Mouse (Mus musculus) kidney, adult 8-10 months (tissue): Measurements from ENCODE around the gene Afap1l2.

Experiments used
- DNase-seq, 2 experiments: peaks; one replicate each; pipeline ENCODE4 v3.0.0; 2022

The Afap1l2 gene

DNA sequence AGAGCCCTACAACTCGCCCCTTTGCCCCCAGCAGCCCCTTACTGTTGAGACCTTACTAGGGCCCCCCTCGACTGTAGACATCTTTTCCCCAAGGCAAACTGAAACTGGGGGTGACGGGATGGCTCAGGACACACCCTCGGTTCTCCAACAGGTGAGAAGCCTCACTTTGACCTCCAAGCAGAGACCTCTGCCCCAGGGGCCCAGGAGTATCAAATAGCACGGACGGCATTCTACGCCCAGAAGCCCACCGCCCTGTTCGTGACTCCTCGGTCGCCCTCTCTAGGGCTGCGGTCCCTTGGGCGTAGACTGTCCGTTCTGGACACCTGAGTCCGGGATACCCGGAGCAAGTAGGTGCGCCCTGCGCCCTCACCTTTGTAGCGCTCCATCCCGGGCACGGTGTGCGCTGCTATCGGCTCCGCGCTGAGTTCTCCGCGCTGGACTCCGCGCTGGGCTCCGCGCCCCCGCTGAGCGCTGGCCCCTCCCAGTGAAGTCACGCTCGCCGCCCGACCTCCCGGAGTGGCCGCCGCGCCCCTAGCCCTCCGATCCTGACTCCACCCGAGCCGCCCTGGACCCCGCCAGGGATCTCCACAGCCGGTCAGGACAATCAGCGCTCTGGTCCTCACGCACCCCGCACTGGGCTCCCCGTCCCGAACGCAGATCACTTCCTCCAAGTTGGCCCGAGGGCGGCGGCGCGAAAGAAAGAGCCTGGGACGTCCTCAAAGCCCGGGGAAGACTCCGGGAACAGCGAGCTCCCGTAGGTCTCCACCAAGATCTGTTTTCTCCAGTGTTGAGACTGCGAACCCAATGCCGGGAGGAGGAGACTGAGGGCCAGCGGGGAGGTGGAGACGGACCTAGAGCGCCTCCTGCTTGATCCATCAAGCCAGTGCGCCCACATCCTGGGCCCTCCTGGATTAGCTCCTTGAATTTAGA, at the start of gene Afap1l2:
TSS of gene Afap1l2 (minus strand) at position 448 of the 930 bp plus-strand sequence.
- DNase-seq, result peak; percentile 74 to 84

DNA sequence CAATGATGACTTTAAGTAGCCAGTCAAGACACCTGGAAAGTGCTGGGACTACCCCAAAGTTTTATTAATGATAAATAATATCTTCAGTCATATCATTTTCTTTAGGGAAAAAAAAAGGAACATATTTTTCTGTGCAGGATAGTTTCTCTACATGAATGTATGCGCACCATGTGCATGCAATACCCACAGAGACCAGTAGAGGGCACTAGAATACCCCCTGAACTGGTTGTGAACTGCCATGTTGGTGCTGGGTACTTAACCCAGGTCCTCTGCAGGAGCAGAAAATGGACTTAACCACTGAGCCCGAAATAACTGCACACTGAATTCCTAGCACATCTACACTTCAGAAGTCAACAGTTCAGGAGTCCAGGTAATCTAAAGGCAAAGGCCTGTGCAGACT, 49.5 kb upstream of the Afap1l2 start:
- DNase-seq, result no peak

DNA sequence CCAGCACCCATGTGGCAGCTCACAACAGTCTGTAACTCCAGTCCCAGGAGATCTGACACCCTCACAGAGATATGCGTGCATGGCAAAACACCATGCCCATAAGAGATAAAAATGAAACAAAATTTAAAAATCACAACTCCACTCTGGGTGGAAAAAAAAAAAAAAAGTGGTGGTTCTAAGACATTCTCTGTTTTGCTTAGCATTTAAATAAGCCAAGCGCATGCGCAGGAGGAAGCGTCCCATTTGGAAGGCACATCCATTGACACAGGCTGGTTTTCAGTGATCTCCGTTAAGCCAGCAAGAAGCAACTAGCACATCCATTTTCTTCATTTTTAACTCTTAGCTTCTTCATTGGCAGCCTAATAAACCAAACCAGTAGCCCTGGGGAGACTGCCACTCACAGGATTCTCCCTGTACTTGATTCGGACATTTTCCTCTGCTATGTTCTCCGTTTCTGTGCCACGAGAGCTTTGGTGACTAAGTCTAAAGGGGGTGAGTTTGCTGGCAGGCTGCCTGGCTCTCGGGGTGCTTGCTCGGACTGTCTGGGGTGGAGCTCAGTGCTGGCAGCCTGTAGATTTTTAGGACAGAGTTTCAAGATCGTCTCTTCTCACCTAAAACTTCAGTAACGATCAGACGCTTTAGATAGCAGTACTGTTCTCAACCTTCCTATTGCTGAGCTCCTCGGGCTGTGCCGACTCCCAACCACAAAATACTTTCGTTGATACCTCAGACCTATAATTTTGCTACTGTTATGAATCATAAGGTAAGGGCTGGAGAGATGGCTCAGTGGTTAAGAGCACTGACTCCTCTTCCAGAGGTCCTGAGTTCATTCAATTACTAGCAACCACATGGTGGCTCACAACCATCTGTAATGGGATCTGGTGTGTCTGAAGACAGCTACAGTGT, 47.4 kb upstream of the Afap1l2 start:
- DNase-seq, result no peak

DNA sequence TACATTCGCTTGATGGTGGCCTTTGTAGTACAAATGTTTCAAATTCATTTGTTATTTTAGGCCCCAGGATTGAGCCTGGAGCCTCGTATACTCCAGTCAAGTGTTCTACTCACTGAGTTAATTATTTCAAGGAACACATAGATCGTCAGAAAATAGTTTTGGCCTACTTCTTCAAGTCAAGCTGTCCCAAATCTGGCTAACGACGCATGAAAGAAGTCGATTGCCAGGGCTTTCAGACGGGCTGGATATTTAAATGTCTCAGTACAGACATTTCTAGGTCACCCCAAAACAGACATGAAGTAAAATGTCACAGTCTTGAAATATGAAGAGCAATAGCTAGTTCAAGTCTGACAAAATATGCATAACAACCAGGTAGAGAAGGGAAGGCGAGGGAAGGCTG, 44.9 kb upstream of the Afap1l2 start:
- DNase-seq, result no peak

DNA sequence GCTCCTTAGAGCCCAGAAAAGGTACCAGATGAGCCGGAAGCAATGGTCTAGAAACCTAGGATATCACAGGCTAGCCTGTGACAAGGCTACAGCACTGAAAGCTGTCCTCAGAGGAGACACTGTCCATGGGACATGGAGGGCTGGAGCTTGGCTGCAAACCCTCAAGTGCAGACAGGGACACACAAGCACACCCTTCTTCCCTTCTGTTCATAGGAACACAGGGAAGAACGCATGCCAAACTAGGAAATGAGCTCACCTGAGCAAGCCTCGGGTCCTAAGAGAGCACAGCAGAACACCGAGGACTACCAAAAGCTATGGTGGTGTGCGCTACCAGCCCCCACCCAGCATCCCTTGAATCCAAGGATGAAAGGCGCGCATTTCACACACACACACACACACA, 44.0 kb upstream of the Afap1l2 start:
- DNase-seq, result no peak

DNA sequence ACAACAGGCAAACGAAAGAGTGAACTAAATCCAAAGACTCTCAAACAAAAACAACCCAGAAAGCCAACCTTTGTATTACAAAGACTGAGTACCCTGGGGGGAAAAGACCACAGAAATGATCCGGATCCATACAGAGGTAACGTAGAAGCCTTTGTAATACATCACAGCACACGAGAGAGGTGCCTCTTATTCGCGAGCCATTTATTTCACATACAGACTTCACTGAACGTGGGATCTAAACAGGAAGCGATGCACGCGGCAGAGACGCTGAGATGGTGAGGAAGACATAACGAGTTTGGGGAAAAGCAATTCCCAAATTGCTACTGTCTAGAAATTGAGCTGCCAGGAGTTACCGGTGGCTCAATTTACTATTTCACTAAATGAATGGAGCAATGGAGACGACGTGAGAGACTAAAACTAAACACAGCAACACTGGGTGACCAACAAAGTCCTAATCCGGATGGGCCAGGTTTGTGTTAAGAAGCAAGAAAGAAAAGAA, 41.6 kb upstream of the Afap1l2 start:
- no peak for DNase-seq

- DNase-seq, result peak; percentile 19 to 50
Observed at GRCm38 (mm10) chr19:57047671-57048320, 39.8 kb upstream of the Afap1l2 start.

- no peak for DNase-seq
Observed at GRCm38 (mm10) chr19:57039258-57039657, 31.2 kb upstream of the Afap1l2 start.

- no peak for DNase-seq
Observed at GRCm38 (mm10) chr19:57036860-57037259, 28.8 kb upstream of the Afap1l2 start.

GRCm38 (mm10) chr19:57031582-57031981, 23.6 kb upstream of the Afap1l2 start:
- peak; percentile 61 to 78 for DNase-seq

DNA sequence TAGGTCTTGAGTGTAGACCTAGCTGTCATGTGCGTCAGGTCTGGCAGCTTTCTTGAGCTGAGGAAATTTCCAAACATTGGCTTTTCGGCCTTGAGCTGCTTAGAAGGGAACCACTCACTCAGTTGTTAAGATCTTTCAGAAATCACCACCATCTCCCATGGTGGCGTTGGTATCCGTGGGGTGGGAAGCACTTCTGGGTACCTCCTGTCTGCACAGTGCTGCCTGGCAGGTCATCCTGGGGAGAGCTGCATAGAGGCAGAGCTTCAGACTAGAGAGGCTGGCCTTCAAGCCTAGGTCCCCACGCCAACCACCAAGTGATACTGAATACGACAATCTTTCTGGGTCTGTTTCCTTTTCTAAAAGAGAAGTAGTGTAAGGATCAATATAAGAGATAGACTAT, 21.4 kb upstream of the Afap1l2 start:
- DNase-seq, result no peak

GRCm38 (mm10) chr19:57028327-57029179, 20.5 kb upstream of the Afap1l2 start:
- no peak for DNase-seq

GRCm38 (mm10) chr19:57026501-57026900, 18.5 kb upstream of the Afap1l2 start:
- DNase-seq, result no peak

- no peak for DNase-seq
Observed at GRCm38 (mm10) chr19:57017785-57018179, 9.8 kb upstream of the Afap1l2 start.

- DNase-seq, result no peak
Observed at GRCm38 (mm10) chr19:57016995-57017784, 9.2 kb upstream of the Afap1l2 start.

- DNase-seq, result no peak
Observed at GRCm38 (mm10) chr19:57014808-57015207, 6.8 kb upstream of the Afap1l2 start.

- DNase-seq, result peak; percentile 62 to 71
Observed at GRCm38 (mm10) chr19:57013271-57013677, 5.2 kb upstream of the Afap1l2 start.

DNA sequence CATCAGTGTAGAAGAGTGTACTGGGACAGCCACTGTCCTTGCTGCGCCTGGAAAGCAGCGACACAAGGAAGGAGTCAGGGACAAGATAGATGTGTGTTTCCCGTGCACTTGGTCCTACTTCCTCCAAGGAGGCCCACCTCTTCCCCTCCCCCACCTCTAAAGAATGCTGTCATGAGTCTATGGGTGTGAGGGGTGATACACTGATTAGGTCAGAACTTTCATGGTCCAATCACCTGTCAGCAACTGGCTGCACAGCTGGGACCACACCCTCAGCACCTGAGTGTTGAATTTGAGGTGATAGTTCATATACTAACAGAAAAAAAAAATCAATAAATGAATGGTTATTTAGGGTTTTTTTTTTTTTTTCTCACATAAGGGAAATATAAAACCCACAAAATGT, 4.0 kb upstream of the Afap1l2 start:
- no peak for DNase-seq

DNA sequence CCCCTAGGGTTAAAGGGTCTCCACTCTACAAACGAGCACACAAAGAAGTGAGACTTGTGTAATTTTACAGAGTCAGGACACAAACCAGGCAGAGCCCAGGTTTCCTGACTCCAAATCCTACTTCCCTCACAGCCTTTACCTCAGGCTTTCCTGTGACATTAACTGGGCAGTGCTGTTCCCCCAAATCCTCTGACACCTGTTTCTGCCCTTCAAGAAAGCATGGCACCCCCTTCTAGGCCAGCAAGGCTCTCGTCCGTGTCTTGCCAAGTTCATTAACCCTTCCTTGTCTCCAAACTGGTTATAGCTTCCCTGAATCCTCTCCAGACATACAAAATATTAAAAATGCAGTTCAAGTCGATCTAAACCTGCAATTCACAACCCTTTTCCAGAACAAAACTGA, 2.0 kb upstream of the Afap1l2 start:
- DNase-seq, result no peak

- no peak for DNase-seq
Observed at GRCm38 (mm10) chr19:57009653-57010052, 1.6 kb upstream of the Afap1l2 start.

DNA sequence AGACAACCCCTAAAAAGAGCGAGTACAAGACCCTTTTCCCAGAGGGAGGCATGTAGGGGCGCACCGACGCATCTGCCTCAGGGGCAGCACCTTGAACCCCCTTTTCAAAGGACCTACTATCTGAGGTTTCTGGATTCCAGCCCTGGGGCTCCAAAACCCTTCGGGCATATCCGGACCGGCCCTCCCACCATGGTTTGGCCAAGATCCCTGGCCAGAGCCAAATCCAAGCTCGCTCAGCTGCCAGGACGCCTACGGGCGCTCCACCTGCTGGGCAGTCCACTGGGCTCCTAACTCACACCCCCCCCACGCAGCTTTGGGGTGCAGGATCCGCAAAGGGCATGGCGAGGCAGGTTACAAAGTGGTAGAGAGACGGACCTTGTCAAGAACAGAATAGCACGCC, 737 bp downstream of the Afap1l2 start:
- peak; percentile 81 to 83 for DNase-seq
